Mouse (Mus musculus): ENCODE results near the gene Cnr2.
A peak's percentile ranks its signal among the peaks of the same experiment; 100 is the strongest.

Gene Cnr2

GRCm38 (mm10) chr4:135876583-135877020 is 18.6 kb upstream of the Cnr2 start:
- DNase-seq (ENCODE audit: low read depth): peak; percentile 97

GRCm38 (mm10) chr4:135877742-135878141 is 17.5 kb upstream of the Cnr2 start:
- no peak for DNase-seq (ENCODE audit: low read depth)

GRCm38 (mm10) chr4:135879021-135879420 is 16.2 kb upstream of the Cnr2 start:
- no peak for DNase-seq (ENCODE audit: low read depth)

GRCm38 (mm10) chr4:135880018-135880417 is 15.2 kb upstream of the Cnr2 start:
- DNase-seq (ENCODE audit: low read depth): no peak

GRCm38 (mm10) chr4:135880576-135880975 is 14.6 kb upstream of the Cnr2 start:
- DNase-seq (ENCODE audit: low read depth): no peak

- DNase-seq (ENCODE audit: low read depth): no peak
Measured at GRCm38 (mm10) chr4:135882023-135882422, 13.2 kb upstream of the Cnr2 start.

- DNase-seq (ENCODE audit: low read depth): no peak
Measured at GRCm38 (mm10) chr4:135883401-135883851, 11.8 kb upstream of the Cnr2 start.

GRCm38 (mm10) chr4:135883881-135884516 is 11.2 kb upstream of the Cnr2 start:
- DNase-seq (ENCODE audit: low read depth): no peak

- no peak for DNase-seq (ENCODE audit: low read depth)
Measured at GRCm38 (mm10) chr4:135884531-135884930, 10.7 kb upstream of the Cnr2 start.

GRCm38 (mm10) chr4:135885676-135886075 is 9.5 kb upstream of the Cnr2 start:
- DNase-seq (ENCODE audit: low read depth): no peak

GRCm38 (mm10) chr4:135886184-135886583 is 9.0 kb upstream of the Cnr2 start:
- no peak for DNase-seq (ENCODE audit: low read depth)

- no peak for DNase-seq (ENCODE audit: low read depth)
Measured at GRCm38 (mm10) chr4:135888448-135889057, 6.6 kb upstream of the Cnr2 start.

GRCm38 (mm10) chr4:135889146-135889883 is 5.9 kb upstream of the Cnr2 start:
- no peak for DNase-seq (ENCODE audit: low read depth)

- no peak for DNase-seq (ENCODE audit: low read depth)
Measured at GRCm38 (mm10) chr4:135889884-135890283, 5.3 kb upstream of the Cnr2 start.

GRCm38 (mm10) chr4:135891539-135891938 is 3.7 kb upstream of the Cnr2 start:
- no peak for DNase-seq (ENCODE audit: low read depth)

- no peak for DNase-seq (ENCODE audit: low read depth)
Measured at GRCm38 (mm10) chr4:135892884-135893283, 2.3 kb upstream of the Cnr2 start.

GRCm38 (mm10) chr4:135896157-135896556 is 963 bp downstream of the Cnr2 start:
- DNase-seq (ENCODE audit: low read depth): no peak

GRCm38 (mm10) chr4:135898380-135899049 is 3.3 kb downstream of the Cnr2 start:
- DNase-seq (ENCODE audit: low read depth): no peak

- no peak for DNase-seq (ENCODE audit: low read depth)
Measured at GRCm38 (mm10) chr4:135899050-135899448, 3.9 kb downstream of the Cnr2 start.

- no peak for DNase-seq (ENCODE audit: low read depth)
Measured at GRCm38 (mm10) chr4:135900008-135900407, 4.8 kb downstream of the Cnr2 start.

GRCm38 (mm10) chr4:135902606-135903242 is 7.5 kb downstream of the Cnr2 start:
- no peak for DNase-seq (ENCODE audit: low read depth)

GRCm38 (mm10) chr4:135904810-135905209 is 9.6 kb downstream of the Cnr2 start:
- DNase-seq (ENCODE audit: low read depth): no peak
